Mouse (Mus musculus): ENCODE results near the gene Aloxe3. TPM values are rescaled to one million over a fixed set of nuclear protein-coding genes. Genes with fewer than 3 reads are reported as not detected.
A peak's percentile ranks its signal among the peaks of the same experiment; 100 is the strongest.
"Not testable (repeated sequence)": the region's sequence is repeated elsewhere in the genome, so short reads cannot be mapped to it uniquely, and the experiment has no call there.

Aloxe3 gene
- total RNA-seq (2022), result 10 to 100 TPM in 1 of 4 experiments, 1 to 10 TPM in 3; 5.9 to 11.4 (median 8.9) TPM

- DNase-seq (ENCODE audit: low spot score in 2 of 2), result no peak
Measured at GRCm38 (mm10) chr11:69125852-69125918, at the start of gene Aloxe3. Aloxe3 (plus strand) TSS chr11:69125896.

GRCm38 (mm10) chr11:69076572-69076971, 49.1 kb upstream of the Aloxe3 start:
- no peak for DNase-seq (ENCODE audit: low spot score in 2 of 2)

GRCm38 (mm10) chr11:69077316-69077715, 48.4 kb upstream of the Aloxe3 start:
- no peak for DNase-seq (ENCODE audit: low spot score in 2 of 2)

- no peak for DNase-seq (ENCODE audit: low spot score in 2 of 2)
Measured at GRCm38 (mm10) chr11:69078041-69078440, 47.7 kb upstream of the Aloxe3 start.

GRCm38 (mm10) chr11:69078805-69079438, 46.8 kb upstream of the Aloxe3 start:
- no peak for DNase-seq (ENCODE audit: low spot score in 2 of 2)

- no peak for DNase-seq (ENCODE audit: low spot score in 2 of 2)
Measured at GRCm38 (mm10) chr11:69080102-69080854, 45.4 kb upstream of the Aloxe3 start.

GRCm38 (mm10) chr11:69080855-69081222, 44.9 kb upstream of the Aloxe3 start:
- DNase-seq (ENCODE audit: low spot score in 2 of 2), result no peak

- no peak for DNase-seq (ENCODE audit: low spot score in 2 of 2)
Measured at GRCm38 (mm10) chr11:69081613-69082012, 44.1 kb upstream of the Aloxe3 start.

- no peak for DNase-seq (ENCODE audit: low spot score in 2 of 2)
Measured at GRCm38 (mm10) chr11:69085608-69086007, 40.1 kb upstream of the Aloxe3 start.

- DNase-seq (ENCODE audit: low spot score in 2 of 2), result peak in 1 of 2 experiments; percentile 78
Measured at GRCm38 (mm10) chr11:69086390-69086789, 39.3 kb upstream of the Aloxe3 start.

- no peak for DNase-seq (ENCODE audit: low spot score in 2 of 2)
Measured at GRCm38 (mm10) chr11:69087082-69087481, 38.6 kb upstream of the Aloxe3 start.

- DNase-seq (ENCODE audit: low spot score in 2 of 2), result no peak
Measured at GRCm38 (mm10) chr11:69087597-69087996, 38.1 kb upstream of the Aloxe3 start.

- peak; percentile 94 to 95 for DNase-seq (ENCODE audit: low spot score in 2 of 2)
Measured at GRCm38 (mm10) chr11:69088103-69088855, 37.4 kb upstream of the Aloxe3 start, which contains the start of gene Vamp2. Vamp2 (plus strand) TSS chr11:69088490.

- DNase-seq (ENCODE audit: low spot score in 2 of 2), result no peak
Measured at GRCm38 (mm10) chr11:69088856-69089615, 36.7 kb upstream of the Aloxe3 start.

GRCm38 (mm10) chr11:69089616-69090290, 35.9 kb upstream of the Aloxe3 start:
- no peak for DNase-seq (ENCODE audit: low spot score in 2 of 2)

GRCm38 (mm10) chr11:69090367-69090766, 35.3 kb upstream of the Aloxe3 start:
- no peak for DNase-seq (ENCODE audit: low spot score in 2 of 2)

GRCm38 (mm10) chr11:69091566-69092385, 33.9 kb upstream of the Aloxe3 start:
- no peak for DNase-seq (ENCODE audit: low spot score in 2 of 2)

- DNase-seq (ENCODE audit: low spot score in 2 of 2), result peak in 1 of 2 experiments; percentile 89
Measured at GRCm38 (mm10) chr11:69092386-69092751, 33.3 kb upstream of the Aloxe3 start.

GRCm38 (mm10) chr11:69092871-69093270, 32.8 kb upstream of the Aloxe3 start:
- DNase-seq (ENCODE audit: low spot score in 2 of 2), result no peak

GRCm38 (mm10) chr11:69093856-69094255, 31.8 kb upstream of the Aloxe3 start:
- DNase-seq (ENCODE audit: low spot score in 2 of 2), result not testable (repeated sequence)

Data from left cerebral cortex, adult 8-10 months (tissue).